Mouse (Mus musculus) heart, embryonic 12.5 days (tissue): ENCODE results near the gene Arsj. TPM values are rescaled to one million over a fixed set of nuclear protein-coding genes. Genes with fewer than 3 reads are reported as not detected.

ENCODE experiments used
- ATAC-seq: fragments of 200-750 bp; cut with Nextera tagmentation; 2 replicates; pipeline ENCODE4 v1.8.0; 2017; ENCODE audit warnings: moderate TSS enrichment, moderate library complexity; ENCODE audit not compliant: insufficient number of reproducible peaks, low FRiP score
- H3K27ac ChIP-seq: fragments of 300-500 bp; sonication (generic); 2 replicates; pipeline ENCODE4 v1.5.1; 2016; ENCODE audit warnings: mild to moderate bottlenecking, moderate library complexity; ENCODE audit not compliant: poor library complexity, severe bottlenecking
- H3K27me3 ChIP-seq: fragments of 300-500 bp; sonication (generic); replicated peaks from 2 replicates; pipeline ENCODE4 v1.6.1; 2016; ENCODE audit warnings: mild to moderate bottlenecking, moderate library complexity
- H3K36me3 ChIP-seq: fragments of 300-500 bp; sonication (generic); 2 replicates; pipeline ENCODE4 v1.6.1; 2016; ENCODE audit warnings: mild to moderate bottlenecking, moderate library complexity
- H3K4me1 ChIP-seq: fragments of 300-500 bp; sonication (generic); replicated peaks from 2 replicates; pipeline ENCODE4 v1.6.1; 2016; ENCODE audit warnings: mild to moderate bottlenecking
- H3K4me2 ChIP-seq: fragments of 300-500 bp; sonication (generic); 2 replicates; pipeline ENCODE4 v1.6.1; 2016; ENCODE audit warnings: mild to moderate bottlenecking, moderate library complexity
- H3K4me3 ChIP-seq: fragments of 300-500 bp; sonication (generic); 2 replicates; pipeline ENCODE4 v1.5.1; 2016; ENCODE audit warnings: mild to moderate bottlenecking
- H3K9ac ChIP-seq: fragments of 300-500 bp; sonication (generic); 2 replicates; pipeline ENCODE4 v1.6.1; 2016; ENCODE audit warnings: mild to moderate bottlenecking, moderate library complexity
- H3K9me3 ChIP-seq: fragments of 300-500 bp; sonication (generic); replicated peaks from 2 replicates; pipeline ENCODE4 v1.6.1; 2016; ENCODE audit warnings: mild to moderate bottlenecking, moderate library complexity
- WGBS: fragments of 180-500 bp; shearing (Covaris S2); methylation state at CpG from one replicate; pipeline ENCODE4 v1.1.7; 2016; 5-methylcytosine and 5-hydroxymethylcytosine counted together
- polyA plus RNA-seq: library from polyadenylated mRNA; unstranded; fragments of >200 nt; fragmentation: Nextera tagmentation; extraction: Ambion mirVana; gene quantifications from 2 replicates; pipeline ENCODE4 v1.2.1, GENCODE M21; 2016

Gene Arsj
- polyA plus RNA-seq, 1 experiment from 2014 or later, result 0.63 TPM

GRCm38 (mm10) chr3:126404199-126404598 lies 40.7 kb downstream of the Arsj start:
- peaks cover 3% of the 10 kb centered on the region; the same call in 1 of the 2 replicates for H3K4me1 ChIP-seq
- H3K4me2 ChIP-seq, result no peak overlapping the region
- H3K27ac ChIP-seq, result no peak overlapping the region
- H3K4me3 ChIP-seq, result no peak overlapping the region
- H3K36me3 ChIP-seq, result no peaks in the 10 kb centered on the region
- H3K27me3 ChIP-seq, result no peaks in the 10 kb centered on the region
- H3K9me3 ChIP-seq, result no peaks in the 10 kb centered on the region
- no peak overlapping the region for H3K9ac ChIP-seq
- ATAC-seq, result no peak
- WGBS, result 84% methylated on average over 2 of the region's 2 CpGs

DNA sequence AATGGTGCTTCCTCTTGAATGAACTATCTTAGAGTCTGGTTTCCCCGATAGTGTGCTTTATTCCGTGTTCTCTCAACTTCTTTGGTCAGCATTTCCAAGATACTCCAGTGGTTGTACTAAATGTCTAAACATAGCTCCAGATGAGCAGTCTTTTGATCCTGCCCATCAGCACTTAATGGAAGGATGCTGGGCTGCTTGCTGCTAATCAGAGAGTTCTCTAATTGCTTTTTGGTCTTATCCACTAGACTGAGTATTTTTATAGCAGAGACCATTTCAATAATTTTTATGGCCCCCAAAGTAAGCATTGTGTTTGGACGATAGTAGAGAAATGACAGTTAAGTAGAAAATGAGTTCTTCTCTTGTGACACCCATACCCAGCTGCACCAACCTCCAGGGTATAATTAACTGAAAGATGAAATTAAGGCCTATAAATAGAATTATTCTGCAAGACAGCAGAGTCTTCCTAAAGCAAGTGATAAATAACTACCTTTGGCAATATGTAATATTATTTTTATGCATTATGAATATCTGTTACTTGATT lies 67.1 kb downstream of the Arsj start:
- 80% methylated on average over 3 of the region's 3 CpGs for WGBS
- Histone ChIP-seq H3K9me3 (no peaks in the 10 kb centered on the region), H3K27ac (no peak overlapping the region), H3K9ac (no peak overlapping the region), H3K27me3 (no peaks in the 10 kb centered on the region), H3K36me3 (no peaks in the 10 kb centered on the region), H3K4me3 (no peak overlapping the region), H3K4me2 (no peak overlapping the region), H3K4me1 (no peaks in the 10 kb centered on the region)
- no peak for ATAC-seq

- no peaks in the 10 kb centered on the region for H3K9me3 ChIP-seq
- 74% methylated on average over 6 of the region's 6 CpGs for WGBS
- no peak for ATAC-seq
- H3K4me2 ChIP-seq, result no peak overlapping the region
- H3K4me1 ChIP-seq, result no peaks in the 10 kb centered on the region
- H3K4me3 ChIP-seq, result no peak overlapping the region
- no peaks in the 10 kb centered on the region for H3K27me3 ChIP-seq
- H3K36me3 ChIP-seq, result no peaks in the 10 kb centered on the region
- no peak overlapping the region for H3K27ac ChIP-seq
- no peak overlapping the region for H3K9ac ChIP-seq
These were observed 75.8 kb downstream of the Arsj start for GRCm38 (mm10) chr3:126439331-126439730.

- Histone ChIP-seq H3K27me3 (no peaks in the 10 kb centered on the region), H3K4me2 (no peak overlapping the region), H3K36me3 (no peaks in the 10 kb centered on the region), H3K9ac (no peak overlapping the region), H3K9me3 (no peaks in the 10 kb centered on the region), H3K27ac (no peak overlapping the region), H3K4me1 (no peaks in the 10 kb centered on the region), H3K4me3 (no peak overlapping the region)
- whole genome bisulfite sequencing, result 50% methylated on average over 6 of the region's 6 CpGs
- ATAC-seq, result no peak
These were observed 85.6 kb downstream of the Arsj start for GRCm38 (mm10) chr3:126449058-126449457.

- Histone ChIP-seq H3K9me3 (no peaks in the 10 kb centered on the region), H3K4me3 (no peak overlapping the region), H3K9ac (no peak overlapping the region), H3K4me2 (no peak overlapping the region), H3K27me3 (no peaks in the 10 kb centered on the region), H3K4me1 (no peaks in the 10 kb centered on the region), H3K27ac (no peak overlapping the region), H3K36me3 (no peaks in the 10 kb centered on the region)
- 45% methylated on average over 2 of the region's 2 CpGs for WGBS
- no peak for ATAC-seq
These were observed 86.0 kb downstream of the Arsj start for GRCm38 (mm10) chr3:126449515-126449914.

- no peak overlapping the region for H3K4me3 ChIP-seq
- 56% methylated on average over 7 of the region's 7 CpGs for WGBS
- H3K9me3 ChIP-seq, result no peaks in the 10 kb centered on the region
- no peaks in the 10 kb centered on the region for H3K36me3 ChIP-seq
- no peak overlapping the region for H3K9ac ChIP-seq
- no peaks in the 10 kb centered on the region for H3K4me1 ChIP-seq
- no peak overlapping the region for H3K4me2 ChIP-seq
- no peaks in the 10 kb centered on the region for H3K27me3 ChIP-seq
- no peak for ATAC-seq
- no peak overlapping the region for H3K27ac ChIP-seq
These were observed 92.5 kb downstream of the Arsj start for GRCm38 (mm10) chr3:126455787-126456482.

DNA sequence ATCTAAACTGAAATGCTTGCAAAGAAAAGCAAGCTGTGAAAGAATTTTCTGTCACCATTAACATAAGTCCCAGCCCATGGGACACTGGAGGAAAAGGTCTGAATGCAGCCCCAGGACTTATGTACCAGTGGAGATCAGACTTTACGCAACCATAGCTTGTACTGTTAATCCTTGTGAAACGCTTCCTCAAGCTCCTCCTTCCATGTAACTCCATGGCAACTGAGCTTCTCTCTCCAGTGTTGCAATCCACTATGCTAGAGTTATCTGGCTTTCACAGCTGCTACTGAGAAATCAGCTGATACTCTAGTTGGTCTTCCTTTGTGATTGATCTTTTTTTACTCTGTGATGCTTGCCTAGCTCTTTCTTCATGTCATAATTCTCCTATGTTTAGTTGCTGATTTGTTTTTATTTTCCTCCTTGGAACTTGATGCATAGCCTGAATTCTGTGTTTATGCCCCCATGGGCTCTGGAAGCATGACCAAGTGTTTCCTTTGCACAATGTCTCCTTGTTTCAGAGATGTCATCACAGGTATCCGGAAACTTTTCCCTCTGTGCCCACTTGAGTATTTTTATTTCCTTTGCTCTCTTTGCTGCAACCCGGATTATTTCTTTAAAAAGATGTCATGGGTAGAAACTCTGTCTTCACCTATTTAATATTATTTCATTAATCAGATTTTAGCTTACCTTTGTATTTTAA lies 99.8 kb downstream of the Arsj start:
- H3K4me1 ChIP-seq, result no peaks in the 10 kb centered on the region
- H3K4me3 ChIP-seq, result no peak overlapping the region
- H3K9ac ChIP-seq, result no peak overlapping the region
- H3K27me3 ChIP-seq, result no peaks in the 10 kb centered on the region
- no peak for ATAC-seq
- no peaks in the 10 kb centered on the region for H3K9me3 ChIP-seq
- H3K27ac ChIP-seq, result no peak overlapping the region
- H3K4me2 ChIP-seq, result no peak overlapping the region
- H3K36me3 ChIP-seq, result no peaks in the 10 kb centered on the region
- 66% methylated on average over 4 of the region's 4 CpGs for WGBS

DNA sequence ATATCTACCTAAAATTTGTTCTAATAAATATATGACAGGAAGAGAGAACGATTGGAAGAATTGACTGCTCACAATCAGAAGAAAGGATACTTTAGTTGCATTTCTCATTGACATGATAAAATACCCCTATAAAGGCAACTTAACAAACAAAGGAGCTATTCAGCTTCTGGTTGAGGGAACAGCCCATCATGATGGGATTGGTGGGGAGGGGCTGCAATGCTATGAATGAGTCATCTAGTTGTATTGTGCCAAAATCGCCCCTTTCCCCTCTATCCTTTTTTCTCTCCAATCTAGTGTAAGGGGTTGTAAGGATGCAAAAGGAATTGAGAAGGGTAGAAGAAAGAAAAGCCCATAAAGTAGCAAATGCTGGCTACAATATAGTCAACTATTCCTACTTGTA lies 100.8 kb downstream of the Arsj start:
- Histone ChIP-seq H3K9ac (no peak overlapping the region), H3K36me3 (no peaks in the 10 kb centered on the region), H3K4me3 (no peak overlapping the region), H3K9me3 (no peaks in the 10 kb centered on the region), H3K27ac (no peak overlapping the region), H3K4me2 (no peak overlapping the region), H3K27me3 (no peaks in the 10 kb centered on the region), H3K4me1 (no peaks in the 10 kb centered on the region)
- no peak for ATAC-seq
- WGBS, result 75% methylated on average over 2 of the region's 2 CpGs

Other genes starting within 250 kb of the Arsj start
- 125 and 136 TPM in 2 replicates for gene Camk2d, start 232.6 kb downstream of the Arsj start, polyA plus RNA-seq